Comparison of ENCODE assay signal across 8 mouse cellular contexts in genomic region chr8:11277602-11278051, GRCm38 (mm10). TPM values are rescaled to one million over a fixed set of nuclear protein-coding genes. Genes with fewer than 3 reads are reported as not detected.
A peak's percentile ranks its signal among the peaks of the same experiment; 100 is the strongest.
DNase-seq lines count a peak whose midpoint lies in the region; ATAC-seq and TF ChIP-seq lines count a peak whose summit lies in the region.

No protein-coding gene starts in this region.

- no peaks in the 10 kb centered on the region for H3K9me3 ChIP-seq in lung, embryonic 14.5 days (ENCODE audit: low read depth, low read length)
- H3K9me3 ChIP-seq in hindbrain, postnatal 0 days (ENCODE audit: low read length), result no peaks in the 10 kb centered on the region

- no peak overlapping the region for H3K9ac ChIP-seq in lung, embryonic 14.5 days
- no peak overlapping the region for H3K9ac ChIP-seq in hindbrain, postnatal 0 days (replicated peaks; ENCODE audit: low read length)

- DNase-seq in lung, embryonic 14.5 days, result peak; percentile 64
- DNase-seq in lung, adult 2 months, result no peak
- no peak for DNase-seq in hindbrain, postnatal 0 days (ENCODE audit: low spot score)
- DNase-seq in embryo, embryonic 10 days (ENCODE audit: low spot score), result no peak
- DNase-seq in layer of hippocampus, adult 9-10 months (ENCODE audit: low spot score), result no peak
- DNase-seq in B cell, adult 2 months, result no peak

- 52% methylated on average over 3 of the region's 3 CpGs for WGBS in lung, embryonic 14.5 days
- 31% methylated on average over 3 of the region's 3 CpGs for WGBS in lung, adult 2 months
- 56% methylated on average over 3 of the region's 3 CpGs for WGBS in hindbrain, postnatal 0 days

- H3K27me3 ChIP-seq in lung, embryonic 14.5 days (ENCODE audit: insufficient read depth, low read length), result no peaks in the 10 kb centered on the region
- no peaks in the 10 kb centered on the region for H3K27me3 ChIP-seq in hindbrain, postnatal 0 days (ENCODE audit: insufficient read depth, low read length)
- no peaks in the 10 kb centered on the region for H3K27me3 ChIP-seq in myocyte (ENCODE audit: control insufficient read depth, insufficient read depth, insufficient read length)

- H3K4me2 ChIP-seq in lung, embryonic 14.5 days, result peak overlapping the region; percentile 27; the same call in 1 of the 2 replicates
- no peak overlapping the region for H3K4me2 ChIP-seq in hindbrain, postnatal 0 days (ENCODE audit: low read depth, low read length)
- H3K4me2 ChIP-seq in myocyte (ENCODE audit: low read depth), result peak overlapping the region; percentile 59

- no peaks in the 10 kb centered on the region for H3K79me2 ChIP-seq in myocyte (ENCODE audit: control insufficient read depth, insufficient read depth)

- peaks cover 33% of the 10 kb centered on the region for H3K4me1 ChIP-seq in lung, embryonic 14.5 days (ENCODE audit: insufficient read depth)
- H3K4me1 ChIP-seq in lung, adult 2 months (ENCODE audit: control insufficient read depth, insufficient read depth, low read length), result peaks cover 54% of the 10 kb centered on the region
- H3K4me1 ChIP-seq in hindbrain, postnatal 0 days (ENCODE audit: insufficient read depth, low read length), result peaks cover 14% of the 10 kb centered on the region

- ATAC-seq in lung, embryonic 14.5 days (ENCODE audit: insufficient read depth), result no peak
- ATAC-seq in granulocyte monocyte progenitor cell, adult 5-6 weeks (replicated peaks; ENCODE audit: poor library complexity, severe bottlenecking), result peak; percentile 20; the same call in 1 of the 2 replicates
- ATAC-seq in hindbrain, postnatal 0 days, result no peak

- H3K4me3 ChIP-seq in lung, embryonic 14.5 days (ENCODE audit: low read depth, low read length), result no peak overlapping the region
- no peak overlapping the region for H3K4me3 ChIP-seq in lung, adult 2 months (replicated peaks; ENCODE audit: extremely low read depth, low read depth, low read length)
- H3K4me3 ChIP-seq in hindbrain, postnatal 0 days (ENCODE audit: low read length), result no peak overlapping the region
- no peak overlapping the region for H3K4me3 ChIP-seq in myocyte

- peak overlapping the region; percentile 94 for H3K27ac ChIP-seq in lung, embryonic 14.5 days (ENCODE audit: low read depth)
- peak overlapping the region; percentile 74; the same call in 1 of the 2 replicates for H3K27ac ChIP-seq in hindbrain, postnatal 0 days

- H3K36me3 ChIP-seq in lung, embryonic 14.5 days (ENCODE audit: insufficient read depth), result 0 out of 2 replicates have a peak, but pooled peaks cover 3% of the 10 kb centered on the region
- no peaks in the 10 kb centered on the region for H3K36me3 ChIP-seq in hindbrain, postnatal 0 days (ENCODE audit: insufficient read depth, low read length)
- no peaks in the 10 kb centered on the region for H3K36me3 ChIP-seq in myocyte (ENCODE audit: control insufficient read depth, insufficient read depth)

- no peak for TF ChIP-seq POLR2A in lung, adult 2 months (IDR thresholded peaks at IDR 0.05; ENCODE audit: borderline replicate concordance, extremely low read depth, low read depth, low read length)
- TF ChIP-seq POLR2A in myocyte (IDR thresholded peaks at IDR 0.05; ENCODE audit: insufficient read length, low read depth), result no peak

- TF ChIP-seq CTCF in lung, embryonic 14.5 days (IDR thresholded peaks at IDR 0.05; ENCODE audit: low read depth), result no peak
- TF ChIP-seq CTCF in lung, adult 2 months (IDR thresholded peaks at IDR 0.05; ENCODE audit: insufficient read depth, low read length), result no peak
- no peak for TF ChIP-seq CTCF in hindbrain, postnatal 0 days (IDR thresholded peaks at IDR 0.05; ENCODE audit: low read depth)

- no peak overlapping the region for H3ac ChIP-seq in myocyte (ENCODE audit: control insufficient read depth, insufficient read length)

TF ChIP-seq in myocyte, 11 proteins besides CTCF, POLR2A, EP300 and RAD21:
- TF ChIP-seq TCF3 (IDR thresholded peaks at IDR 0.05; ENCODE audit: insufficient read length, low read depth) (no peak), CEBPB (IDR thresholded peaks at IDR 0.05; ENCODE audit: insufficient read depth, poor library complexity, severe bottlenecking) (no peak), SRF (IDR thresholded peaks at IDR 0.05; ENCODE audit: control insufficient read depth, insufficient read length, low read depth) (no peak), REST (IDR thresholded peaks at IDR 0.05; ENCODE audit: insufficient read depth, insufficient read length) (no peak), MAX (IDR thresholded peaks at IDR 0.05; ENCODE audit: low read depth) (no peak), MYOG (IDR thresholded peaks at IDR 0.05; ENCODE audit: control insufficient read depth in 1 of 3, insufficient read depth in 1 of 3, insufficient read length in 2 of 3, low read depth in 2 of 3) (no peak), USF1 (IDR thresholded peaks at IDR 0.05; ENCODE audit: low read depth) (no peak), MYOD1 (IDR thresholded peaks at IDR 0.05; ENCODE audit: control insufficient read depth in 1 of 3, insufficient read length in 2 of 3, low read depth in 2 of 3) (no peak), POLR2AphosphoS2 (IDR thresholded peaks at IDR 0.05; ENCODE audit: insufficient read length, low read depth) (no peak)

RNA-seq across cellular contexts. Expression of gene Col4a2, which starts 35.0 kb away (rescaled TPM):
- 103 and 111 TPM in 2 replicates for polyA plus RNA-seq in lung, embryonic 14.5 days (2014; fragmentation: Nextera tagmentation; extraction: Ambion mirVana)
- polyA plus RNA-seq in lung, adult 2 months (2012; rRNA removed), result 219 and 237 TPM in 2 replicates
- total RNA-seq in granulocyte monocyte progenitor cell, adult 5-6 weeks (2014; fragmentation: Nextera tagmentation), result 0.04 and 0.52 TPM in 2 replicates
- total RNA-seq in granulocyte monocyte progenitor cell, adult 5-6 weeks (2017), result 0.26 TPM in 1 of 2 replicates, not detected in the other
- total RNA-seq in hindbrain, postnatal 0 days (2014; rRNA removed), result 76.6 and 95.8 TPM in 2 replicates
- polyA plus RNA-seq in hindbrain, postnatal 0 days (2015; fragmentation: Nextera tagmentation; extraction: Ambion mirVana), result 26.5 and 27.8 TPM in 2 replicates
- 47.3 TPM for polyA plus RNA-seq in myocyte (2012; fragmentation: generic; extraction: Trizol)

RNA-seq across cellular contexts. Expression of gene Col4a1, which starts 35.0 kb away (rescaled TPM):
- 372 and 389 TPM in 2 replicates for polyA plus RNA-seq in lung, embryonic 14.5 days (2014; fragmentation: Nextera tagmentation; extraction: Ambion mirVana)
- 556 and 580 TPM in 2 replicates for polyA plus RNA-seq in lung, adult 2 months (2012; rRNA removed)
- total RNA-seq in granulocyte monocyte progenitor cell, adult 5-6 weeks (2014; fragmentation: Nextera tagmentation), result not detected in 2 replicates
- total RNA-seq in granulocyte monocyte progenitor cell, adult 5-6 weeks (2017), result 0.22 and 0.67 TPM in 2 replicates
- 203 and 254 TPM in 2 replicates for total RNA-seq in hindbrain, postnatal 0 days (2014; rRNA removed)
- polyA plus RNA-seq in hindbrain, postnatal 0 days (2015; fragmentation: Nextera tagmentation; extraction: Ambion mirVana), result 46.4 and 55.6 TPM in 2 replicates
- 34.8 TPM for polyA plus RNA-seq in myocyte (2012; fragmentation: generic; extraction: Trizol)
